Comparison of ENCODE assay signal across 10 mouse cellular contexts in genomic region chr6:24348481-24349062, GRCm38 (mm10).
DNase-seq lines count a peak whose midpoint lies in the region; ATAC-seq and TF ChIP-seq lines count a peak whose summit lies in the region.
"Had no signal": no experiment of that assay in that cellular context is flagged by ENCODE, and none has a peak within 500 bp of the region (broad histone marks: within the 10 kb centered on the region; RNA-seq: fewer than 3 reads in every experiment).

No protein-coding gene starts in this region.

- H3K9ac ChIP-seq in forebrain, embryonic 15.5 days (replicated peaks) = no peak overlapping the region
- H3K9ac ChIP-seq in forebrain, postnatal 0 days = no peak overlapping the region
- no peak overlapping the region for H3K9ac ChIP-seq in lung, embryonic 14.5 days
- no peak overlapping the region for H3K9ac ChIP-seq in hindbrain, embryonic 14.5 days
- no peak overlapping the region for H3K9ac ChIP-seq in midbrain, postnatal 0 days (replicated peaks; ENCODE audit: low read length, poor library complexity, severe bottlenecking)

- no peak overlapping the region for H3K27ac ChIP-seq in forebrain, embryonic 15.5 days (replicated peaks)
- no peak overlapping the region for H3K27ac ChIP-seq in forebrain, postnatal 0 days (ENCODE audit: low read depth, low read length)
- 0 out of 2 replicates have a peak overlapping the region, but pooled peaks have one; percentile 0 for H3K27ac ChIP-seq in lung, embryonic 14.5 days (ENCODE audit: low read depth)
- H3K27ac ChIP-seq in hindbrain, embryonic 14.5 days = no peak overlapping the region
- H3K27ac ChIP-seq in midbrain, postnatal 0 days (ENCODE audit: low read depth, low read length) = no peak overlapping the region
- H3K27ac ChIP-seq: macrophage had no signal

- ATAC-seq in forebrain, embryonic 15.5 days (replicated peaks) = 0 out of 2 replicates have a peak, but pooled peaks have one; percentile 17
- ATAC-seq in forebrain, postnatal 0 days = no peak
- ATAC-seq in lung, embryonic 14.5 days (ENCODE audit: insufficient read depth) = no peak; the same call in 1 of the 2 replicates
- ATAC-seq in hindbrain, embryonic 14.5 days (ENCODE audit: low FRiP score) = 0 out of 2 replicates have a peak, but pooled peaks have one; percentile 12
- no peak for ATAC-seq in midbrain, postnatal 0 days (ENCODE audit: low FRiP score)

- TF ChIP-seq CTCF in forebrain, postnatal 0 days (IDR thresholded peaks at IDR 0.05; ENCODE audit: low read depth) = no peak
- TF ChIP-seq CTCF in lung, embryonic 14.5 days (IDR thresholded peaks at IDR 0.05; ENCODE audit: low read depth) = no peak
- TF ChIP-seq CTCF in lung, adult 2 months (IDR thresholded peaks at IDR 0.05; ENCODE audit: insufficient read depth, low read length) = no peak
- TF ChIP-seq CTCF in midbrain, postnatal 0 days (IDR thresholded peaks at IDR 0.05) = no peak

- H3K9me3 ChIP-seq in forebrain, embryonic 15.5 days = no peaks in the 10 kb centered on the region
- H3K9me3 ChIP-seq in forebrain, postnatal 0 days (ENCODE audit: low read length) = no peaks in the 10 kb centered on the region
- no peaks in the 10 kb centered on the region for H3K9me3 ChIP-seq in lung, embryonic 14.5 days (ENCODE audit: low read depth, low read length)
- H3K9me3 ChIP-seq in hindbrain, embryonic 14.5 days (ENCODE audit: control insufficient read depth, low read length) = no peaks in the 10 kb centered on the region
- H3K9me3 ChIP-seq in midbrain, postnatal 0 days (ENCODE audit: low read length) = no peaks in the 10 kb centered on the region

- no peak for DNase-seq in forebrain, postnatal 0 days
- DNase-seq in lung, embryonic 14.5 days = peak; percentile 14
- DNase-seq in lung, adult 2 months = no peak
- no peak for DNase-seq in hindbrain, embryonic 14.5 days (ENCODE audit: low spot score)
- no peak for DNase-seq in midbrain, postnatal 0 days (ENCODE audit: low spot score)
- DNase-seq in cerebellum, postnatal 4 days (ENCODE audit: low spot score in 2 of 2) = no peak
- no peak for DNase-seq in adrenal gland, postnatal 10 days
- DNase-seq: cerebellum, adult 11-12 months had no signal

- no peak overlapping the region for H3K4me2 ChIP-seq in forebrain, embryonic 15.5 days (replicated peaks)
- H3K4me2 ChIP-seq in forebrain, postnatal 0 days (ENCODE audit: low read depth) = no peak overlapping the region
- no peak overlapping the region for H3K4me2 ChIP-seq in lung, embryonic 14.5 days
- peak overlapping the region; percentile 34 for H3K4me2 ChIP-seq in hindbrain, embryonic 14.5 days (replicated peaks)
- H3K4me2 ChIP-seq in midbrain, postnatal 0 days (ENCODE audit: low read depth, low read length, poor library complexity, severe bottlenecking) = peak overlapping the region; percentile 20; the same call in 1 of the 2 replicates

- no peaks in the 10 kb centered on the region for H3K27me3 ChIP-seq in forebrain, embryonic 15.5 days
- H3K27me3 ChIP-seq in forebrain, postnatal 0 days (ENCODE audit: insufficient read depth, low read length) = no peaks in the 10 kb centered on the region
- no peaks in the 10 kb centered on the region for H3K27me3 ChIP-seq in lung, embryonic 14.5 days (ENCODE audit: insufficient read depth, low read length)
- H3K27me3 ChIP-seq in hindbrain, embryonic 14.5 days (ENCODE audit: control insufficient read depth, insufficient read depth, low read length) = no peaks in the 10 kb centered on the region
- H3K27me3 ChIP-seq in midbrain, postnatal 0 days (ENCODE audit: insufficient read depth, low read length) = no peaks in the 10 kb centered on the region

- 63% methylated on average over 8 of the region's 8 CpGs for WGBS in forebrain, embryonic 15.5 days
- 65% methylated on average over 8 of the region's 8 CpGs for WGBS in forebrain, postnatal 0 days
- 58% methylated on average over 8 of the region's 8 CpGs for WGBS in lung, embryonic 14.5 days
- WGBS in lung, adult 2 months = 44% methylated on average over 8 of the region's 8 CpGs
- WGBS in hindbrain, embryonic 14.5 days = 37% methylated on average over 8 of the region's 8 CpGs
- WGBS in midbrain, postnatal 0 days = 65% methylated on average over 8 of the region's 8 CpGs

- H3K4me1 ChIP-seq in forebrain, embryonic 15.5 days = no peaks in the 10 kb centered on the region
- no peaks in the 10 kb centered on the region for H3K4me1 ChIP-seq in forebrain, postnatal 0 days (ENCODE audit: insufficient read depth)
- no peaks in the 10 kb centered on the region for H3K4me1 ChIP-seq in lung, embryonic 14.5 days (ENCODE audit: insufficient read depth)
- peaks cover 2% of the 10 kb centered on the region; the same call in 1 of the 2 replicates for H3K4me1 ChIP-seq in lung, adult 2 months (ENCODE audit: control insufficient read depth, insufficient read depth, low read length)
- 0 out of 2 replicates have a peak, but pooled peaks cover 3% of the 10 kb centered on the region for H3K4me1 ChIP-seq in hindbrain, embryonic 14.5 days (replicated peaks; ENCODE audit: control insufficient read depth, insufficient read depth, low read length)
- no peaks in the 10 kb centered on the region for H3K4me1 ChIP-seq in midbrain, postnatal 0 days (ENCODE audit: insufficient read depth, low read length)

- H3K36me3 ChIP-seq in forebrain, embryonic 15.5 days = no peaks in the 10 kb centered on the region
- H3K36me3 ChIP-seq in forebrain, postnatal 0 days (ENCODE audit: insufficient read depth) = no peaks in the 10 kb centered on the region
- H3K36me3 ChIP-seq in lung, embryonic 14.5 days (ENCODE audit: insufficient read depth) = no peaks in the 10 kb centered on the region
- H3K36me3 ChIP-seq in hindbrain, embryonic 14.5 days (replicated peaks; ENCODE audit: control insufficient read depth, insufficient read depth) = no peaks in the 10 kb centered on the region
- no peaks in the 10 kb centered on the region for H3K36me3 ChIP-seq in midbrain, postnatal 0 days (ENCODE audit: insufficient read depth, low read length)

- TF ChIP-seq POLR2A in lung, adult 2 months (IDR thresholded peaks at IDR 0.05; ENCODE audit: borderline replicate concordance, extremely low read depth, low read depth, low read length) = no peak

- no peak overlapping the region for H3K4me3 ChIP-seq in forebrain, embryonic 15.5 days
- no peak overlapping the region for H3K4me3 ChIP-seq in forebrain, postnatal 0 days (ENCODE audit: low read depth, low read length)
- no peak overlapping the region for H3K4me3 ChIP-seq in lung, embryonic 14.5 days (ENCODE audit: low read depth, low read length)
- H3K4me3 ChIP-seq in lung, adult 2 months (replicated peaks; ENCODE audit: extremely low read depth, low read depth, low read length) = no peak overlapping the region
- no peak overlapping the region for H3K4me3 ChIP-seq in hindbrain, embryonic 14.5 days (replicated peaks; ENCODE audit: low read length)
- H3K4me3 ChIP-seq in midbrain, postnatal 0 days (ENCODE audit: low read depth, low read length) = no peak overlapping the region

Comparison
In these comparisons a context has a peak if more than half of its experiments do, and no peak if none do; other contexts are left out.
1. ATAC-seq: peak in forebrain, embryonic 15.5 days (single experiment) and hindbrain, embryonic 14.5 days (single experiment); none in forebrain, postnatal 0 days (single experiment), lung, embryonic 14.5 days (single experiment) and midbrain, postnatal 0 days (single experiment).
2. H3K4me2 ChIP-seq: peak in hindbrain, embryonic 14.5 days (single experiment) and midbrain, postnatal 0 days (single experiment); none in forebrain, embryonic 15.5 days (single experiment), forebrain, postnatal 0 days (single experiment) and lung, embryonic 14.5 days (single experiment).